Mouse (Mus musculus): Measurements from ENCODE around the gene Gm49510.

The Gm49510 gene

DNA sequence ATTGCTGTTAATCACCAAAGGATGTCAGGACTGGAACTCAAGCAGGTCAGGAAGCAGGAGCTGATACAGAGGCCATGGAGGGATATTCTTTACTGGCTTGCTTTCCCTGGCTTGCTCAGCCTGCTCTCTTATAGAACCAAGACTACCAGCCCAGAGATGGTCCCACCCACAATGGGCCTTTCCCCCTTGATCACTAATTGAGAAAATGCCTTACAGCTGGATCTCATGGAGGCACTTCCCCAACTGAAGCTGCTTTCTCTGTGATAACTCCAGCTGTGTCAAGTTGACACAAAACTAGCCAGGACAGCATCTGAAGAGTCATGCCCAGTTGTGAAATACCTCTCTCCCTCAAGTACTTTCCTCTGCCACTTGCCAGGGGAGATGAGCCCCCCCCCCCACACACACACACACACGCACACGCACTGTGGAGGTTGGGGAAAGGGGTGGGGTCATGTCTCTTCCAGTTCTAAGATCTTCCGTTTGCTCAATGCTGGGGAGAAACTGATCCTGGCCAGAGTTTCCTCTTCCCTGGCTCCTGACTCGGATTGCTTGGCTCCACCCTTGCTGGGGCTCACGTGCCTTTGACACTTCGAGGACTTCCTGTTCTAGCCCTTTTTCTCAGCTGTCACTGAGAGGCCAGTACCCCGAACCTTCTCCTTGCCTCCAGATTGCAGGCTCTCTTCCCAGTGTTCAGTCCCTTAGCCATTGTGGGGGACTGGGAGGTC, 20.5 kb upstream of the Gm49510 start:
- peak in 1 of 2 experiments; percentile 40 for DNase-seq

DNA sequence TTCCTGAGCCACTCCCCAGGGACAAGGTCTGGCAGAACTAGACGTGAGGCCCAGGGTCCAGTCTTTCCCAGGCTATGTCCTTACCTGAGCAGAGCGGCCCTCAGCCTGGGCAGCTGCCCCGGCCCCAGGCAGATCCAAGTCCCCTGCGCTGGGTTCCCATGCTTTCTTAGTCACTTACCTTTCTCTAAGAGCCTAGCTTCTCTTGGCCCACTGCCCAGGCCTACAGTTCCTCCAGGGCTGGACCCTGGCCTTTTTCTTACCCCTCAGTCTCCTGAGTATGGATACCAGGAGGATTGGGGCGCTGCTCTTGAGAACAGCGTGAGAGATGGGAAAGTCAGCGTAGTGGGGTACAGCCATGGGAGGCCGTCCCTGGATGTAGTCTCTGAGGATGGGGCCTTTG, 19.0 kb upstream of the Gm49510 start:
- DNase-seq = no peak

DNA sequence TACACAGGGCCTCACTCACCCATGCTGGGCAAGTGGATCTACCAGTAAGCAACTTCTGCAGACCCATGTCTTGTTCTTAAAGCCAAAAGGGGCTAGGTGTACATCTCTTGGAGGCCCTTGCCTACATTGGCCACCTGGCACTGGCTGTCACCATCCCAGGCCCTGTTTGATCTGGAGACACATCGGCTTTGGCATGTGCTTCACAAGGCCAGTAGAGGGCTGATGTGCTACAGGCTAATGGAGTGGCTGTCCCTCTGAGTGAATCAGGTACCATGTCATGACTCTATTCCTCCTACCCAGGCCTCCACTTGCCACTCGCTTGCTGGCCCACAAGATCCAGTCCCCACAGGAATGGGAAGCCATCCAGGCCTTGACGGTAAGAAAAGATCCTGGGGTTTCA, 17.6 kb upstream of the Gm49510 start:
- DNase-seq = no peak

DNA sequence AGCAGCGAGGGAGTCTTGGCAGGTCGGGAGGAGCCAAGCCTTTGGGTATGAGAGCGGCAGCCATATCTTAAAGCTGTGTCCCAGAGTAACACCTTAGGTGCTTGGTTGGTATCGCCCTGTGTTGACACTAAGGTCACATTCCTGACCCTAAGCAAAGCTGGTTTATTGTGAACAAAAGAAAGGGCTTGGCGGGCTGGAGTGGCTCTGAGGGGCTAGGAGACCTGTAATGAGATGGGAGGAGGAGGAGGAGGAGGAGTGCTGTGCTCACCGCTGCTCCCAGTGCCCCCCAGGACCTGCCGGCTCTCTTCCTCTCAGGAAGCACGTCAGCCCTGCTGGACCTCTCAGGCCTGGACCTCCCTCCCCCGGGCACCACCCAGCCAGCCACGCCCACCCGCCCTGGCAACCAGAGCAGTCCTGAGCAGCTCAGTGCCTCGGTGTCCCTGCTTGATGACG, 10.0 kb upstream of the Gm49510 start:
- DNase-seq = no peak

DNA sequence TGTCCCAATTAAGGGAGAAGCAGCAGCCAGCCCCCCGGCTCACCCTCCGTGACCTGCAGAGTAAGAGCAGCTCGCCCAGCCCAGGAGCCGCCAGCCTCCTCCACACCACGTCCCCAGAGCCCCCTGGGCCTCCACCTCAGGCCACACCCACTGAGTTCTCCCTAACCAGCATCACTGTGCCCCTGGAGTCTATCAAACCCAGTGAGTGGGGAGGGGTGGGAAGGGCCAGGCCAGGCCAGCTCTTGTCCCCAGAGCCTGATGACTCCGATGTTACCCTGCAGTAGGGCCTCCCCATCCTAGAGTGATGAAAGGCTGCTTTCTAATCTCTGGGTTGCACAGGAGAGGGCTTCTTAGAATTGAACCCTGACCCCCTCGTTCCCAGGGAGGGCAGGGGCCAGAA, 7.0 kb upstream of the Gm49510 start:
- DNase-seq = no peak

DNA sequence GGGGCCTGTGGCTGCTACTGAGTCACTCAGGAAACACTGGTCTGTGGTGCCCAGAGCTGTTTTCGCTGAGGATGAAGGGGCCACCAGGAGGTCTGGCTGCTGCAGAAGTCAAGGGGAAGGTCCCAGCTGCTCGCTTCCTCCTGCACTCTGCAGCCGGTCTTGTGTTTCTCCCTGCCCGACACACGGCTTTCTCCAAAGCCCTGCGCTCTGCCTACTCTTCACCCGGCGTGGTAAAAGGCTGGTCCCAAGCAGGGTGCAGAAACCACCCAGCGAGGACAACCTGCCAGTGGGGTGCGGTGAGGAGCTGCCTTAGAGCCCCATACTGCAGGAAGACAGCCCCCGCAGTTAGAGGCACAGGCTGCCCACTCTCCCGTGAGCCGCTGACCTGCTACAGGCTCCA, 4.7 kb upstream of the Gm49510 start:
- peak; percentile 42 to 61 for DNase-seq

DNA sequence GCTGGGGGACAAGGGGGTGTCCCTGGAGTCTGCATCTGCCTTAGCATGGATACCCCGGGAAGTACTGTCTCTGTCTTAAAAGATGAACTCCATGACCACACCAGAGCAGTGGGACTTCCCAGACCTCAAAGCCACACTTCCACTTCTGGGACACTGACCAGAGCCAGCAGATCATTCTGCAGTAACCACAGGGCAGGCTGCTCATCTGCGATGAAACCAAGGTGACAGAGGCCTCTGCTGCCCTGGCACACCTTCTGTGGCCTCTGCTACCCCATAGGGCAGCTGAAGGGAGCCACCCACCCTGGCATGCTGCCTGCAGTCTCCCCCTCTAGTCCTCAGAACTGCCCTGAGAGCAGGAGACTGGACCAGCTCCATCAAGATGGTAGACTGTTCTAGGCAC, 3.7 kb upstream of the Gm49510 start:
- no peak for DNase-seq

DNA sequence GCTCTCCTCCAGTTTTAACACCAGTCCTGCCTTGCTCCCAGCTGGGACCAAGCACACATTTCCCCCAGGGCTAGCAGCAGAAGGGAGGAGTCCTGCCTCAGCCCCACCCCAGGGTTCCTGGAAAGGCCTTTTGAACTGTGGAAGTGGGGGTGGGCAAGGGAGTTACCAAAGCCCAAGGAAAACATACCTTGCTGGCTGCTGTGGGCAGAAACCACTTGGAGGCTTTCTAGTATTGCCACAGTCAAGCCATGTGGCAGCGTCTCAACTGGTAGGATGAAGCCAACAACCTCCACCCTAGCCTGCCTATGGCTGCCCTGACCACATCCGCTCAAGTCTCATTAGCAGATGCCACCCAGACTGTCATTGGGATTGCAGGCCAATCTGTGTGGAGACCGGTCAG, 3.3 kb upstream of the Gm49510 start:
- DNase-seq = peak; percentile 41 to 60

DNA sequence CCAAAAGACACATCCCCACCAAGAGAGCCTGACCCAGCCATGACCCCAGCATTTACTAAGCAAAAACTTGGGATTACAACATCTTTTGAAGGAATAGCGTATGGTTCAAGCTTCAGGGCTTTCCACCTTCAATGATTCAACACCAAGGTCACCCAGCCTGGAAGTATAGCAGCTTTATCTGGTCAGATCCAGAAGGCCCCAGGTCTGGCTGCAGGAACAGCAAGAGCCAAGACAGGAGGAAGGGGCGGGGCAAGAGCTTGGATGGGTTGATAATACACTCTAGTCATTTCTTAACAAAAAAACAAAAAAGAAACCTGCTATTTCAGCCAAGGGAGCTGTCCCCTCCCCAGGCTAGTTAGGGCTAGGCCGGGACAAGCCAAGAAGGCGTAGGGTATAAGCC, 2.0 kb upstream of the Gm49510 start:
- no peak for DNase-seq

DNA sequence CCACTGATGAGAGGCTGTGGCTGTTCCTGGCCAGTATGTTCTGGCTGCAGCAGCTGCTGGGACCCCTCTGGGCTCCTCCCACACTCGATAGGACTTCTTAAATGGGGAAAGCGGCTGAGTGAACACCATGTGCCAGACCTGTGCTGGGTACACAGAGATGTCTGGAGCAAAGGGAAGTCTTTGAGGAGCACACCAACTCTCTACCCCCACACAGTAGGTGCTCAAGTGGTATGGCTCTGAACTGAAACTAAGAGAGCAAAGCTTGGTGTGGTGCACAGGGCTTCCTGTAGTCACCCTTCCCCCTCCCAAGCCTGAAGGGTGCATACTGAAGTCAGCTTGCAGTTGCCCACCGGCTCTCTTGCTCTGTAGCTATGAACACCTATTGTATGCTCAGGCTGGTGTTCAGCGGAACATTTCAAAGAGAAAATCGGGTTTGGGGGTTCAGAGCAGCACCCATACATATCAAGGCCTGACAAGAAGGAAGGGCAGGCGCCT, 913 bp upstream of the Gm49510 start:
- peak; percentile 59 to 75 for DNase-seq

DNA sequence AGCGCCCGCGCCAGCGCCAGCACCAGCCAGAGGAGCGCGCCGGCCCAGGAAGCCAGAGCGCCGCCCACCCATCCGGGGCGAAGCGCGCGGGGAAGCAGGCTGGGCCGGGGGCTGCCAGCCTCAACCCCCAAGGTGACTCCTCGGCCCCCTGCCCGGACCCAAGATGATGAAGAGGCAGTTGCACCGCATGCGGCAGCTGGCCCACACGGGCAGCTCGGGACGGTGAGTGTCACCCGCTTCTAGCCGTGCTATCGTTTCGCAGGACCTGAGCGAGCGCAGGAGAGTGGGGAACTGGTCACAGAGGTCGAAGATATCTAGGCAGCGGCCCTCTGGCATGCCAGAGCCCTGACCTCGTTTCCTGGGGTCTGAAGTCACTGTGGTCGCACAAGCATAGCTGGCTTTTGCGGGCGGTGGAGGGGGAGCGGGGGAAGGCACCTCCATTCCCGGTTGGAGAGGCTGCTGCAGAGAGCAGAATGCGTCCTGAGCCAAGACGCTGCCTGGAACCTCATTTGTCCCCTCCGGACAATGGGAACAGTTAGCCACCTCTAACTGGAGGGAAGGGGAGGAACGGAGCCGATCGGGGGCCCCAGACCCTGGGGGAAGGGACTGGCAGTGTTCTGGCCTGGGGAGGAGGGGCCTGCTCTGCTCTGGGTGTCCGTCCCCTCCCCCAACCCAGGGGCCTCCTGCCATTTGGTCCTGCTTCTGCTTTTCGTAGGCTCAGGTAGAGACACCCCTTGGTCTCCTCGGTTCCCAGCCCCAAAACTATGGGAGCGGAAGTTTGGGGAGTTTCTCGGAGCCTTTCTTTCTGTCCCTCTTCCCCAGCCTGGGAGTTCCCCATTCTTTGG, 495 bp downstream of the Gm49510 start, which contains the start of gene Sh3bp1:
Gene Sh3bp1 (plus strand): TSS at position 29 of the 845 bp plus-strand sequence.
- peak; percentile 82 to 86 for DNase-seq

DNA sequence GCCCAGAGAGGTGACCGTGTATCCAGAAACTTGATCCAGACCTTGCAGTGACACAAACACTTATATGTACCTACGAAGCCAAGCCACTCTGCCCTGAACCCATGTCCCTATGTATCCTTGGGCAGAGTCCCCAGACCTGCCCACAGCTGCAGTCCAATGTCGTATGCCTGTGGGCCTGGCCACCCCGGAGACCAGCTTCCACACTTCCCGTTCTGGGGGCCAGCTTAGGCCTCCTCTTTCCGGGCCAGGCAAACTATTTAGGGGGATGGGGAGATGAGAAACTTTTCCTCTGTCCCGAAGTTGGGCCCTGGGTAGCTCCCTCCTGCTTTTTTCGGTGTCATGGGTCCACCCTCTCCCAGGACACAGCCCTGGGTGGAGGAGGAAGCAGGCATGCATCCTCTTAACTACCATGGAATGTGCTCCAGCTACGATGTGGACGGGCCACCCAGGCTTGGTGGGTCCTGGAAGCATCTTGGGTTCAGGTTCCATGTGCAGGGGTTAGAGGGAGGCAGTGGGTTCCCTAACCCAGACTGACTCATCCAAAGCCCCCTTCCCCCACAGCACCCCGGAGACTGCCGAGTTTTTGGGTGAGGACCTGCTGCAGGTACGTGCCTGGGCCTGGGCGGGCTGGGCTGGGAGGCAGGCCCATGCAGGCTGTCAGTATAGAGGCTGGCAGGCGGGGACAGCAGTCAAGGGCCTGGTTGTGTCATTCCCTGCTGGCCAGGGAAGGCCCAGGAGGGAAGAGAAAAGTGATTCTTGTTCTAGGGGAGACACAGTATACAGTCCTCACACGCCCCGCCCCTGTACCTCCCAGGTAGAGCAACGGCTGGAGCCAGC, 1.3 kb downstream of the Gm49510 start:
- DNase-seq = no peak

DNA sequence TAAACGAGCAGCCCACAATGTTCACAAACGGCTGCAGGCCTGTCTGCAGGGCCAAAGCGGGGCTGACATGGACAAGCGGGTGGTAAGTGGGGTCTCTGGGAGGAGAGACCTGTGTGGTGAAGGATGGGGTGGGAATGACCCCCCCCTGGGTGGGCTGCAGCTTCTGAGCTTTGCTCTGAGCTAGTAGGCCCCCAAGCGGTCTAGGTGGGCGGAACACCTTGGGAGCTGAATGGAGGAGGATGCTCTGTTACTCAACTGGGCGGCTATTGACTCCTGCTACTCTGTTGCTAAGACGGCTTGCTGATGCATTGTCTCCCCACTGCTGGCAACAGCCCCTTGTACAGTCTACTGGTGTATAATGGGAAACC, 1.9 kb downstream of the Gm49510 start:
- no peak for DNase-seq

DNA sequence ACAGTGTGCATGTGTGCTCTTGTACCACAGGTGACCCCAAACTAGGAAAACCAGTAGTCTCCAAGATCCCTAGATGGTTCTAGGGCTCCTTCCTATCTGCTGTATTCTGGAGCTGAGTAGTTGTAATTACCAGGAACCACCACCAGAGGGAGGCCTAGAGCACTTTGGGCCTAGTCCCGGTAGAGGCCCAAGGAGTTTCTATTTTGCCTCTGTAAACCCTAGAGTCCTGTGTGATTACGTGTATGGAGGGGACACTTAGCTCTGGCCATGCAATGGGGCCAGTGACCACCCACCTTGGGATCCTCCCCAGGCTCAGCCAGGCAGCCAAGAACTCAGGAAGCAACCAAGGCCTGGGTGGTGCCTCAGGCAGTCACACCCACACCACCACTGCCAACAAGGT, 3.8 kb downstream of the Gm49510 start:
- DNase-seq = peak; percentile 67 to 75

DNA sequence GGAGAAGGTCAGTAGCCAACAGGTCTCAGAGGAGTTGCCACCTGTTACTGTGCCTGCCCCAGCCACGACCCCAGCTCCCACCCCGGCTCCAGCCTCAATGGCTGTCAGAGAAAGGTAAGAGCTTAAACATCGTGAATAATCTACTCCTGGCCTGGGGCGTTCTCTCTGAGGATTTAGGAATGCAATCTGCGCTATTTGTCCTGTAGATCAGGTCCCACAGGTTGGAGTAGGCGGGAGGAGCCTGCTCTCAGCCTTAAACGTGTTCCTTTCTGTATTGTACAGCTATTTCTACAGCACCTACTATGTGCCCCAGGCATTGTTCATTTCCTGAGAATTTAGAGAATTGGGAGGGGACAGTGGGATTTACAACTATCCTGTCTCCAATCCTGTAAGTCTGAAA, 8.9 kb downstream of the Gm49510 start:
- no peak for DNase-seq

DNA sequence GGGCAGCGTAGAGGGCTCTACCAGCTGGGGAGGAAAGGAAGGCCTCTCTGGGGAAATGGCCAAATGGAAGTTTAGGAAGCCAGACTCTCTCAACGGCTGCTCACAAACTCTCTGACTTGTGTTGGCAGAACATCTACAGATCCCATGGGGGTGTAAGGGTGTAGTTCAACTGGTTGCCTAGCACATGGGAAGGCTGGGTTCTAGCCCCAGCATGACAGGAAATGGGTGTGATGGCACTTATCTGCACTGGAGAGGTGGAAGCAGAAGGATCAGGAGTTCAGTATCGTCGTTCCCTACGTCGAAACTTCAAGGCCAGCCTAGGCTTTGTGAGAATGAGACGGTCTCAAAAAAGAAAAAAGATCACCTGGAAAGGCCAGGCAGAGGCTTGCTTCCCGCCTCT, 9.5 kb downstream of the Gm49510 start:
- DNase-seq = no peak

DNA sequence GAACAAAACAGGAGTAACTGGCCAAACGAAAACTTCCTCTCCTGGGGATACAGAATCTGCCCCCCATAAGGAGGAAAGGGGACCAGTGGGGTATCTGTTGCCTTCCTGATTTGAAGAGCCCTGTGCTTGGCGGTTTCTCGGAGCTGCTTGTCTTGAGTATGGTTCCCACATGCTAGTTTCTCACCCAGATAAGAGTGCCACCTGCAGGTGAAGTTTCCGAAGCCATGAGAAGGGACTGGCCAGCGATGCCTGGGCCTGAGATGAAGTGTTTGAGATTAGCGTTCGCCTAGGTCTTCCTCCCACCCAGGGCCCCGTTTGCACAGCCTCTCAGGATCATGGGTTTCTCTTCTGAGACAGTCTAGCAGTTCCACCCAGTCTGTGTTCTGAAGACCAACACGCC, 12.6 kb downstream of the Gm49510 start:
- peak in 1 of 2 experiments; percentile 43 for DNase-seq

DNA sequence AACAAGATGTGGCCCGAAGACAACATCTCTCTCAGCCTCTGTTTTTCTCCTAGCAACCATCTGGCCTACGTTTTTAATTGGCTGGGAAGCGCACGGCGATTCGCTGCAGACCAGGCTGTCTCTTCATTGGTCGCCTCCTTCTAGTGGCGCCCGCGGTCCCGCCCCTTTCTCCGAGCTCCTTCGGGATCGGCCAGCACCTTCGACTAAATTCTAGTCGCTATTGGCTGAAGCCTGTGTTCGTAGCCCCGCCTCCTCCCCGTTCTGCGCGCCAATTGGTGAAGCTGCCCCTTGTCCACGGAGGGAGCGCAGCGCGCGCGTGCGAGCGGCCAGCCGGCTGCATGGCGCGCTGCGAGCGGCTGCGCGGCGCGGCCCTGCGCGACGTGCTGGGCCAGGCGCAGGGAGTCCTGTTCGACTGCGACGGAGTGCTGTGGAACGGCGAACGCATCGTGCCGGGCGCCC, 14.2 kb downstream of the Gm49510 start, which contains the start of gene Pdxp:
Gene Pdxp (plus strand): TSS at position 288 of the 459 bp plus-strand sequence.
- DNase-seq = peak; percentile 95 to 98

DNA sequence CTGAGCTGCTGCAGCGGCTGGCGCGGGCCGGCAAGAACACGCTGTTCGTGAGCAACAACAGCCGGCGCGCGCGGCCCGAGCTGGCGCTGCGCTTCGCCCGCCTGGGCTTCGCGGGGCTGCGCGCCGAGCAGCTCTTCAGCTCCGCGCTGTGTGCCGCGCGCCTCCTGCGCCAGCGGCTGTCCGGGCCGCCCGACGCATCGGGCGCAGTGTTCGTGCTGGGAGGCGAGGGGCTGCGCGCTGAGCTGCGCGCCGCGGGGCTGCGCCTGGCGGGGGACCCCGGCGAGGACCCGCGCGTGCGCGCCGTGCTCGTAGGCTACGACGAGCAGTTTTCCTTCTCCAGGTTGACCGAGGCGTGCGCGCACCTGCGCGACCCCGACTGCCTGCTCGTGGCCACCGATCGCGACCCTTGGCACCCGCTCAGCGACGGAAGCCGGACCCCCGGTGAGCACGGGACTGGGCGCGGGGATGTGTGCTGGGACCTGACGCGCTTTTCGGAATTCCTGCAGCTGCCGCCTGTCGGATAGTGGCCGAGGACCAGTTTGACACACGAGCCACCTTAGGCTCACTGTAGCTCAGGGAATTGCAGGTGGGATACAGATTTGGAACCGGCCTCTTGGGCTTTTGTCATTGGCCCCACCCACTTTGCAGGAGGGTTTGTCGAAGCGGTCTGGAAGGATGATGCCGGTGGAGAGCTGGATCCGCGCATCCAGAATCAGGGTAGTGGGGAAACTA, 14.8 kb downstream of the Gm49510 start:
- DNase-seq = peak; percentile 53 to 71

DNA sequence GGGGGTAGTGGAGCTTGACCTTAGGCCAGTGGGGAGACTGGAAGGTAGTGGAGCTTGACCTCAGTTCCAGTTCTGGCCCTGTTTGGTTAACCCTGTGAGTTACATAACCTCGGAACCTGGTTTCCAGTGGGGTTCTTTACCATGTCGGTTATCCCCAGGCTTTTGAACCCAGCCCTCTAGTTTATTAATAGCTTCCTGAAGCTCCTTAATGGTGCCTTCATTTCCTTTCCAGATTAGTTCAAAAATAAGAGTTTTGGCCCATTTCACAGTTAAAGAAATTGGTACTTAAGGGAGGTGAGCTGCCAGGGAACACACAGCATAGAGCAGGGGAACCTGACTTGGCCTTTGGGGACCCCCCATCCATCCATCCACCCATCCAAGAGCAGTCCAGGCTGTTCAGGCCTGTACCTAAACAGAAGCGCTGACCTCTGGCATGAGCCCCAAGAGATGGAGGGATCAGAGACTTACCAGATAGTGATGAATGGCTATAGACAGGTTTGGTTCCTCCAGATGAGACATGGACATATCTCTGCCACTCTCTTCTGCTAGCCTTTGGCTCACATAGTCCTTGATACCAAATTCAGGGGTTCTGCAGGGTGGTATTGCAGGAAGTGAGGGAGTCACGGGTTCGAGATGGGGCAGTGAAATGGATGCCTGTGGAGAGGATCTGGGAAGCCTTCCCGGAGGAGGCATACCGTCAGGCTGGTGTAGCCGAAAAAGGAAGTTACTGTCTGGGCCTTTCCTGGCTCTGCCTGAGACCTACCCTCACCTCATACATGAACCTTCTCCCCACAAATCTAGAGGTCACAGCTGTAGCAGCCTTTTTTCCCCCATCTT, 15.6 kb downstream of the Gm49510 start:
- DNase-seq = no peak

DNA sequence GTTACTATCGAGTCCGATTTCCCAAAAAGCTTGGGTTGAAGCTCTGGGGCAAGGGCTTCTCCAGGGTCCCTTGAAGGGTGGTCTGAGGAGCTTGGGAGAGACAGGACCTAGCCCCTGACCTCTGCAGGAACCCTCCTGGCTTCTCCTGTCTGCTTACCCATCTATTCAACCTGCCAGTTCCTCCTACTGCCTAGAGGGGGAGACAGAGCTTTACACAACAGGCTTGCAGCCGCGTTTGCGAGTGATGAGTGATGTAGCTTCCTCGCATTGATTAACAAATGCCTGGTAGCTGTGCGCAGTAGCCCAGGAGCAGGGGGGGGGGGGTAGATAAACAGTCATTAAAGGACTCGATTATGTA, 16.2 kb downstream of the Gm49510 start:
- DNase-seq = peak; percentile 61 to 72
